Mouse (Mus musculus): Measurements from ENCODE around the gene Glis2. TPM values are rescaled to one million over a fixed set of nuclear protein-coding genes. Genes with fewer than 3 reads are reported as not detected.

The Glis2 gene
- polyA plus RNA-seq, 1 experiment, result 0.01 TPM

GRCm38 (mm10) chr16:4555555-4555954, 39.0 kb upstream of the Glis2 start:
- Histone ChIP-seq H3K9me3 (ENCODE audit: control insufficient read depth, low read length) (peaks cover 2% of the 10 kb centered on the region; the same call in 1 of the 2 replicates), H3K4me1 (ENCODE audit: control insufficient read depth) (peaks cover 96% of the 10 kb centered on the region), H3K4me3 (replicated peaks) (no peak overlapping the region), H3K27me3 (ENCODE audit: control insufficient read depth) (peaks cover 1% of the 10 kb centered on the region; the same call in 1 of the 2 replicates), H3K36me3 (ENCODE audit: control insufficient read depth) (peaks cover 56% of the 10 kb centered on the region)
- TF ChIP-seq TAL1 (IDR thresholded peaks at IDR 0.05; ENCODE audit: low read length), result no peak
- TF ChIP-seq GATA1 (IDR thresholded peaks at IDR 0.05; ENCODE audit: low read length), result peak; percentile 82

GRCm38 (mm10) chr16:4557085-4557484, 37.4 kb upstream of the Glis2 start:
- Histone ChIP-seq H3K27me3 (ENCODE audit: control insufficient read depth) (peaks cover 8% of the 10 kb centered on the region), H3K4me1 (ENCODE audit: control insufficient read depth) (peaks cover 92% of the 10 kb centered on the region), H3K9me3 (ENCODE audit: control insufficient read depth, low read length) (peaks cover 2% of the 10 kb centered on the region; the same call in 1 of the 2 replicates), H3K36me3 (ENCODE audit: control insufficient read depth) (peaks cover 41% of the 10 kb centered on the region), H3K4me3 (replicated peaks) (peak overlapping the region; percentile 90)
- TF ChIP-seq TAL1 (IDR thresholded peaks at IDR 0.05; ENCODE audit: low read length), result no peak
- TF ChIP-seq GATA1 (IDR thresholded peaks at IDR 0.05; ENCODE audit: low read length), result no peak

DNA sequence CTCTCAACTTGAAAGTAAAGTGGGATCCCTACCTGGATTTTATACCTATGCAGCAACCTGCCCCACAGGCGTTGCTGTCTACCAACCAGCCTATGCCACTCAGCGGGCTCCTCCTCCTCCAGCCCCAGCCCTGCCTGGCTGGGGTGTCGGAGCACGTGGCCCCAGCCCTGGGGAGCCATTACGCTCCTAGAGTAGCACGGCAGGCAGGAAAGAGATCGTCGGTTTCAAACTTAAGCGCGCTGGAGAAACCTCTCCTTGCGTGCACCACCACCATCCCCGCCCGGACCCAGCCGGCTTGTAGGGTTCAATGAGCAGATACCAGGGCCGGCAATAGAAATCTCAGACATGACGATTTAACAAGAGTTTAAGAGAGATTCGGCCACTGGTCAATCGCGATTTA, 36.6 kb upstream of the Glis2 start:
- Histone ChIP-seq H3K36me3 (ENCODE audit: control insufficient read depth) (peaks cover 34% of the 10 kb centered on the region), H3K27me3 (ENCODE audit: control insufficient read depth) (peaks cover 8% of the 10 kb centered on the region), H3K9me3 (ENCODE audit: control insufficient read depth, low read length) (peaks cover 2% of the 10 kb centered on the region; the same call in 1 of the 2 replicates), H3K4me3 (replicated peaks) (peak overlapping the region; percentile 90), H3K4me1 (ENCODE audit: control insufficient read depth) (peaks cover 83% of the 10 kb centered on the region)
- no peak for TF ChIP-seq TAL1 (IDR thresholded peaks at IDR 0.05; ENCODE audit: low read length)
- no peak for TF ChIP-seq GATA1 (IDR thresholded peaks at IDR 0.05; ENCODE audit: low read length)

DNA sequence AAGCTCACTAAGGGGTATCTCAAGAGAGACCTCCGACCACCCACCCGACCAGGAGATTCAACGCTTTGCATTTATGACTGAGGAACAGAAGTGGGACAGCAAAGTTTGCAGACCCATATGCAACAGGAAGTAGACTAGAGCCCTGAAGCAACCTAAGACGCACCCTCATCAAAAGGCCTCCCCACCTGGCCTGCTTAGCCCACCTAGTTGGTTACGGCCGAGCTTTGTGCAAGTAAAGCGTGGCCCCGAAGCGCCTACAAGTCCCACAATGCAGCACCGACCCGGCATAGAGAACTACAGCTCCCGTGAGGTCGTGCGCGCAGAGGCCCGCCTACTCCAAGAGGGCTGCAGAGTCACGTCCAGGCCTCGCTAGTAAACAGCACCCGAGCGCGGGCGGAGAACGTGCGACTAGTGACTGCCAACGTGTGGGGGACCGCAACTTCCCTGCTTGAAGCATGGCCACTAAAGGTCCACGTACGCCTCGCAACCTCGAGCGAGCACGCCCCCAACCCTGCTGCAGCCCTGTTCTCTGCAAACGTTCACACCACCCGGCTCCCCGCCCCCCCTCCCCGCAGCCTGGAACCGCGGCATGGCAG, 36.0 kb upstream of the Glis2 start:
- peaks cover 28% of the 10 kb centered on the region for H3K36me3 ChIP-seq (ENCODE audit: control insufficient read depth)
- H3K27me3 ChIP-seq (ENCODE audit: control insufficient read depth), result peaks cover 8% of the 10 kb centered on the region
- peak overlapping the region; percentile 90 for H3K4me3 ChIP-seq (replicated peaks)
- TF ChIP-seq TAL1 (IDR thresholded peaks at IDR 0.05; ENCODE audit: low read length), result no peak
- no peak for TF ChIP-seq GATA1 (IDR thresholded peaks at IDR 0.05; ENCODE audit: low read length)
- H3K9me3 ChIP-seq (ENCODE audit: control insufficient read depth, low read length), result peaks cover 2% of the 10 kb centered on the region; the same call in 1 of the 2 replicates
- peaks cover 78% of the 10 kb centered on the region for H3K4me1 ChIP-seq (ENCODE audit: control insufficient read depth)

DNA sequence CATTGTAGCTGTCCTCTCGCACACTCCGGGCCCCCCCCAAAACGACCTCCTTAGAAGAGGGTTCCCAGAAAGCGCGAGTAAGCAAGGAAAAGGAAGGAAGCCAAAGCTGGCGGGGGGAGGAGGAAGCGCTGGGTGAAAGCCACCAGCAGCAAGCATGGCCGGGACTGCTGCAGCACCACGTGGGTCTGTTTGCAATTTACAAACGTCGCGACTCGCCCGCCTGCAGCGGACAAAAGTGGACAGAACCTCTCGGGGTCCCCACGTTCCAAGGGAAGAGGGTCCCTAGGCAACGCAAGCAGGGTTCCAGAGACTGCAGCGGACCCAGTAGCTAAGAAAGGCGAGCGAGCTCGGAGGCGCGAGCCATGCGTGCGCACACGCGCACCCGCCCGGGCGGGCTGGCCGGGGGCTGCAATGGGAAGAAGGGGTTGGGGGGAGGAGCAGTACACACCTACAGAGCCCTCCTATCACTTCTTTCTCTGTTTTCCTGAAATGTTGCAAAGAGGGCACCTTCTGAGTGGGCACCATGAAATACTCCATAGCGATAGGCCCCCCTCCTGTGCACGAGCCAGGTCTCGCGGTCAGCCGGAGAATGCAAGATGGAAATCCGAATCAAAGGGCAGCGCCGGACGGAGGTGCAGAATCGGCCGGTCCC, 35.4 kb upstream of the Glis2 start:
- Histone ChIP-seq H3K27me3 (ENCODE audit: control insufficient read depth) (peaks cover 8% of the 10 kb centered on the region), H3K36me3 (ENCODE audit: control insufficient read depth) (peaks cover 25% of the 10 kb centered on the region), H3K9me3 (ENCODE audit: control insufficient read depth, low read length) (peaks cover 2% of the 10 kb centered on the region; the same call in 1 of the 2 replicates), H3K4me1 (ENCODE audit: control insufficient read depth) (peaks cover 72% of the 10 kb centered on the region), H3K4me3 (replicated peaks) (peak overlapping the region; percentile 90)
- TF ChIP-seq GATA1 (IDR thresholded peaks at IDR 0.05; ENCODE audit: low read length) (no peak), TAL1 (IDR thresholded peaks at IDR 0.05; ENCODE audit: low read length) (no peak)

GRCm38 (mm10) chr16:4559715-4560144, 34.8 kb upstream of the Glis2 start, which contains the start of gene Tfap4:
Gene Tfap4 (minus strand): TSS chr16:4559854.
- Histone ChIP-seq H3K4me3 (replicated peaks) (peak within 1 kb of the TSS; percentile 90), H3K9me3 (ENCODE audit: control insufficient read depth, low read length) (peaks cover 2% of the 10 kb centered on the region; the same call in 1 of the 2 replicates), H3K36me3 (ENCODE audit: control insufficient read depth) (peaks cover 22% of the 10 kb centered on the region), H3K27me3 (ENCODE audit: control insufficient read depth) (peaks cover 11% of the 10 kb centered on the region), H3K4me1 (ENCODE audit: control insufficient read depth) (peaks cover 65% of the 10 kb centered on the region)
- TF ChIP-seq GATA1 (IDR thresholded peaks at IDR 0.05; ENCODE audit: low read length) (no peak), TAL1 (IDR thresholded peaks at IDR 0.05; ENCODE audit: low read length) (no peak)

- peak overlapping the region; percentile 90 for H3K4me3 ChIP-seq (replicated peaks)
- peaks cover 2% of the 10 kb centered on the region; the same call in 1 of the 2 replicates for H3K9me3 ChIP-seq (ENCODE audit: control insufficient read depth, low read length)
- H3K27me3 ChIP-seq (ENCODE audit: control insufficient read depth), result peaks cover 12% of the 10 kb centered on the region
- TF ChIP-seq TAL1 (IDR thresholded peaks at IDR 0.05; ENCODE audit: low read length) (no peak), GATA1 (IDR thresholded peaks at IDR 0.05; ENCODE audit: low read length) (no peak)
- H3K4me1 ChIP-seq (ENCODE audit: control insufficient read depth), result peaks cover 59% of the 10 kb centered on the region
- H3K36me3 ChIP-seq (ENCODE audit: control insufficient read depth), result peaks cover 16% of the 10 kb centered on the region
Measured at GRCm38 (mm10) chr16:4560145-4560952, 34.2 kb upstream of the Glis2 start.

DNA sequence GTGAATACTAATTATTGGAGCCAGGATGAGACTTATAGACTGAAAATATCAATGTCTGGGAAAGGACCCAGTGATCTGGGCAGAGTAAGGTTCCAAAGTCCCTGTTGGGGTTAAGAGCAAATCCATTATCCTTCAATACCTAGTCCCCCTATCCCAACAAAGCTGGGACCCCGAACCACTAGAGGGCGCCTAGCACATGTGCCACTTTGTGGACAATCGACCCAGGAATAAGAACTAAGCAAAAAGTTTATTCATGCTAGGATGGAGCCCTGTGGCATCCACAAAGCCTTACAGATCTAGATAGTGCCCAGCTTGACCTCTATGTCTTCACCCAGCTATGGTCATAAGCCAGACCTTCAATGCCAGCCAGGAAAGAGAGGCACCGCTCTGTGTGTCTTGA, 26.6 kb upstream of the Glis2 start:
- H3K27me3 ChIP-seq (ENCODE audit: control insufficient read depth), result peaks cover 10% of the 10 kb centered on the region
- H3K9me3 ChIP-seq (ENCODE audit: control insufficient read depth, low read length), result no peaks in the 10 kb centered on the region
- H3K4me3 ChIP-seq (replicated peaks), result no peak overlapping the region

More for the DNA sequence above, 26.6 kb upstream of the Glis2 start:
- TF ChIP-seq GATA1 (IDR thresholded peaks at IDR 0.05; ENCODE audit: low read length) (no peak), TAL1 (IDR thresholded peaks at IDR 0.05; ENCODE audit: low read length) (no peak)
- Histone ChIP-seq H3K36me3 (ENCODE audit: control insufficient read depth) (no peaks in the 10 kb centered on the region), H3K4me1 (ENCODE audit: control insufficient read depth) (peaks cover 4% of the 10 kb centered on the region)
